Mouse (Mus musculus): ENCODE results near the gene Cacng3.

DNA sequence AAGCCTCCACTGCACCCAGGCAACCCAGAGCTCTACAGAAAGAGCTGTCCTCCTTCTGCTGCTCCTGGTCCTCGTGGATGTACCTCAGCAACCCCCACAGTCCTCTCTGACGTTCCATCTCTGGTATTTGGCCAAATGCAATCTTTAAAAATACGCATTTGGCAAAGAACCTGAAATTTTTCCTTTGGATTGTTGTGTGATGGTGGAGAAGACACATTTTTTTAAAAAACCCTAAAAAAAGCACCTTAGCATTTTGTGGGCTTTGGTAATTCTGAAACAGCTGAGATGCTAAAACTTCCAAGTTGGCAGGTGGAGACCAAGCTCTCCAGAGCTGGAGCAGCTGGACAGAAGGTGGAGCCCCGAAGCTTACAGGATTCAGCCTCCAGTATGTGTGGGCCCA is 32.2 kb downstream of the Cacng3 start:
- TF ChIP-seq CTCF (IDR thresholded peaks at IDR 0.05; ENCODE audit: extremely low read depth, insufficient read depth, low read length): no peak
- no peak for TF ChIP-seq POLR2A (IDR thresholded peaks at IDR 0.05; ENCODE audit: extremely low read depth, insufficient read depth, low read length)

All from cortical plate, adult 2 months (tissue).